Mouse (Mus musculus) hindlimb bud, embryonic 11.5 days (tissue): ENCODE data around the gene Ube2q2.
"Not testable (repeated sequence)": the region's sequence is repeated elsewhere in the genome, so short reads cannot be mapped to it uniquely, and the experiment has no call there.

Experiments used
- DNase-seq: peaks from one replicate; pipeline ENCODE4 v3.0.0-alpha.2; 2012; ENCODE audit warnings: low read depth, low spot score; ENCODE audit errors: extremely low spot score

The Ube2q2 gene

GRCm38 (mm10) chr9:55170655-55171412, 22.2 kb downstream of the Ube2q2 start:
- no peak for DNase-seq

- no peak for DNase-seq
These were observed 23.6 kb downstream of the Ube2q2 start for GRCm38 (mm10) chr9:55172195-55172685.

GRCm38 (mm10) chr9:55174235-55174634, 25.6 kb downstream of the Ube2q2 start:
- no peak for DNase-seq

GRCm38 (mm10) chr9:55195876-55196275, 47.2 kb downstream of the Ube2q2 start:
- no peak for DNase-seq

GRCm38 (mm10) chr9:55198260-55198659, 49.6 kb downstream of the Ube2q2 start:
- no peak for DNase-seq

GRCm38 (mm10) chr9:55199348-55199747, 50.7 kb downstream of the Ube2q2 start:
- DNase-seq, result no peak

- no peak for DNase-seq
These were observed 59.8 kb downstream of the Ube2q2 start for GRCm38 (mm10) chr9:55208458-55208789.

GRCm38 (mm10) chr9:55208790-55209481, 60.3 kb downstream of the Ube2q2 start, which contains the start of gene Fbxo22:
Fbxo22 (plus strand) TSS chr9:55208925.
- DNase-seq, result peak; percentile 41

GRCm38 (mm10) chr9:55211611-55212010, 63.0 kb downstream of the Ube2q2 start:
- no peak for DNase-seq

- DNase-seq, result no peak
These were observed 64.7 kb downstream of the Ube2q2 start for GRCm38 (mm10) chr9:55213396-55213795.

GRCm38 (mm10) chr9:55215056-55215455, 66.4 kb downstream of the Ube2q2 start:
- DNase-seq, result no peak

GRCm38 (mm10) chr9:55215648-55216047, 67.0 kb downstream of the Ube2q2 start:
- no peak for DNase-seq

GRCm38 (mm10) chr9:55216078-55216477, 67.4 kb downstream of the Ube2q2 start:
- no peak for DNase-seq

GRCm38 (mm10) chr9:55217381-55217780, 68.7 kb downstream of the Ube2q2 start:
- no peak for DNase-seq

GRCm38 (mm10) chr9:55225165-55225737, 76.6 kb downstream of the Ube2q2 start:
- DNase-seq, result no peak

GRCm38 (mm10) chr9:55226251-55226650, 77.6 kb downstream of the Ube2q2 start:
- DNase-seq, result no peak

GRCm38 (mm10) chr9:55228149-55228548, 79.5 kb downstream of the Ube2q2 start:
- DNase-seq, result no peak

- no peak for DNase-seq
These were observed 80.4 kb downstream of the Ube2q2 start for GRCm38 (mm10) chr9:55229010-55229409.

GRCm38 (mm10) chr9:55231544-55231943, 82.9 kb downstream of the Ube2q2 start:
- no peak for DNase-seq

GRCm38 (mm10) chr9:55232110-55232509, 83.5 kb downstream of the Ube2q2 start:
- DNase-seq, result no peak

GRCm38 (mm10) chr9:55232586-55232985, 83.9 kb downstream of the Ube2q2 start:
- no peak for DNase-seq

- not testable (repeated sequence) for DNase-seq
These were observed 84.4 kb downstream of the Ube2q2 start for GRCm38 (mm10) chr9:55233076-55233475.
